8 mouse cellular contexts compared by ENCODE assay signal in genomic region chr6:118065837-118066198, GRCm38 (mm10). TPM values are rescaled to one million over a fixed set of nuclear protein-coding genes. Genes with fewer than 3 reads are reported as not detected.
DNase-seq lines count a peak whose midpoint lies in the region; ATAC-seq lines count a peak whose summit lies in the region.

No protein-coding gene starts in this region.

- H3K4me3 ChIP-seq in heart, embryonic 12.5 days = peak overlapping the region; percentile 51
- peak overlapping the region; percentile 51 for H3K4me3 ChIP-seq in forebrain, embryonic 13.5 days
- peak overlapping the region; percentile 39 for H3K4me3 ChIP-seq in liver, embryonic 15.5 days (replicated peaks)

- ATAC-seq in heart, embryonic 12.5 days (ENCODE audit: insufficient number of reproducible peaks, low FRiP score) = 0 out of 2 replicates have a peak, but pooled peaks have one; percentile 3
- peak; percentile 22 for ATAC-seq in CD4-positive, CD25-positive, alpha-beta regulatory T cell, adult 4 months
- ATAC-seq in forebrain, embryonic 13.5 days = peak; percentile 64
- 0 out of 2 replicates have a peak, but pooled peaks have one; percentile 12 for ATAC-seq in liver, embryonic 15.5 days (ENCODE audit: insufficient read depth)

- DNase-seq in heart, postnatal 36 days = no peak
- DNase-seq in urinary bladder, postnatal 14 days (ENCODE audit: low spot score) = no peak
- DNase-seq in gastrocnemius, adult 8-10 months (ENCODE audit: low spot score in 2 of 2) = no peak
- no peak for DNase-seq in kidney, postnatal 14 days

- no peaks in the 10 kb centered on the region for H3K9me3 ChIP-seq in heart, embryonic 12.5 days (replicated peaks)
- no peaks in the 10 kb centered on the region for H3K9me3 ChIP-seq in forebrain, embryonic 13.5 days (replicated peaks)
- no peaks in the 10 kb centered on the region for H3K9me3 ChIP-seq in liver, embryonic 15.5 days (replicated peaks)

- H3K27me3 ChIP-seq in heart, embryonic 12.5 days (replicated peaks) = peaks cover 37% of the 10 kb centered on the region
- peaks cover 35% of the 10 kb centered on the region for H3K27me3 ChIP-seq in forebrain, embryonic 13.5 days
- H3K27me3 ChIP-seq in liver, embryonic 15.5 days = peaks cover 44% of the 10 kb centered on the region

- under 1% methylated on average over 12 of the region's 12 CpGs for WGBS in heart, embryonic 12.5 days
- 0% methylated on average over 9 of the region's 12 CpGs for WGBS in forebrain, embryonic 13.5 days
- 2% methylated on average over 12 of the region's 12 CpGs for WGBS in liver, embryonic 15.5 days (ENCODE audit: insufficient replicate concordance)

- H3K4me2 ChIP-seq in heart, embryonic 12.5 days = peak overlapping the region; percentile 97
- H3K4me2 ChIP-seq in forebrain, embryonic 13.5 days = peak overlapping the region; percentile 97
- H3K4me2 ChIP-seq in liver, embryonic 15.5 days = peak overlapping the region; percentile 68

- intact Hi-C loops in heart, postnatal 36 days (cut with DNase I) = loop anchor here (5.0 kb wide), 1 partner anchor 316 kb away; no protein-coding TSS in a partner anchor

- H3K9ac ChIP-seq in heart, embryonic 12.5 days = peak overlapping the region; percentile 67
- peak overlapping the region; percentile 62 for H3K9ac ChIP-seq in forebrain, embryonic 13.5 days
- H3K9ac ChIP-seq in liver, embryonic 15.5 days = no peak overlapping the region

- peaks cover 22% of the 10 kb centered on the region for H3K4me1 ChIP-seq in heart, embryonic 12.5 days (replicated peaks)
- peaks cover 30% of the 10 kb centered on the region for H3K4me1 ChIP-seq in forebrain, embryonic 13.5 days
- H3K4me1 ChIP-seq in liver, embryonic 15.5 days (replicated peaks) = 0 out of 2 replicates have a peak, but pooled peaks cover 3% of the 10 kb centered on the region

- H3K27ac ChIP-seq in heart, embryonic 12.5 days (ENCODE audit: poor library complexity, severe bottlenecking) = no peak overlapping the region
- no peak overlapping the region for H3K27ac ChIP-seq in forebrain, embryonic 13.5 days
- H3K27ac ChIP-seq in liver, embryonic 15.5 days (replicated peaks) = no peak overlapping the region

- H3K36me3 ChIP-seq in heart, embryonic 12.5 days = no peaks in the 10 kb centered on the region
- no peaks in the 10 kb centered on the region for H3K36me3 ChIP-seq in forebrain, embryonic 13.5 days (ENCODE audit: poor library complexity, severe bottlenecking)
- H3K36me3 ChIP-seq in liver, embryonic 15.5 days (replicated peaks) = no peaks in the 10 kb centered on the region

RNA-seq across cellular contexts. Expression of gene Rasgef1a, which starts 54.6 kb away (rescaled TPM):
- 0.51 and 1.1 TPM in 2 replicates for polyA plus RNA-seq in heart, embryonic 12.5 days (2016; fragmentation: Nextera tagmentation; extraction: Ambion mirVana)
- under 1 TPM; 0.11 to 0.22 TPM for total RNA-seq in heart, postnatal 36 days (2021)
- polyA plus RNA-seq in CD4-positive, CD25-positive, alpha-beta regulatory T cell, adult 4 months (2017; shearing (Covaris generic)) = 1 to 10 TPM; 5.4 to 7.8 TPM
- 0.57 and 1.5 TPM in 2 replicates for polyA plus RNA-seq in forebrain, embryonic 13.5 days (2015; fragmentation: Nextera tagmentation; extraction: Ambion mirVana)
- polyA plus RNA-seq in liver, embryonic 15.5 days (2015; fragmentation: Nextera tagmentation; extraction: Ambion mirVana) = 0.05 TPM in 1 of 2 replicates, not detected in the other
- under 1 TPM; 0.11 to 0.38 (median 0.17) TPM for total RNA-seq in gastrocnemius, adult 8-10 months (2022)

Comparison
In these comparisons a context has a peak if more than half of its experiments do, and no peak if none do; other contexts are left out.
1. ATAC-seq: peak in every context shown above with its lines; median percentile 64 in forebrain, embryonic 13.5 days; 22 in CD4-positive, CD25-positive, alpha-beta regulatory T cell, adult 4 months; 12 in liver, embryonic 15.5 days; 3 in heart, embryonic 12.5 days.